Mouse (Mus musculus) bone marrow macrophage, adult 2 months (primary cell): Measurements from ENCODE around the gene Tnfrsf19.

Experiments used
- CTCF ChIP-seq: IDR thresholded peaks from 2 replicates; pipeline ENCODE4 v1.5.1; 2012; ENCODE audit warnings: low read depth, mild to moderate bottlenecking, low read length, moderate library complexity
- POLR2A ChIP-seq: IDR thresholded peaks from 2 replicates; pipeline ENCODE4 v1.6.1; 2012; ENCODE audit warnings: mild to moderate bottlenecking, low read depth, low read length, borderline replicate concordance

DNA sequence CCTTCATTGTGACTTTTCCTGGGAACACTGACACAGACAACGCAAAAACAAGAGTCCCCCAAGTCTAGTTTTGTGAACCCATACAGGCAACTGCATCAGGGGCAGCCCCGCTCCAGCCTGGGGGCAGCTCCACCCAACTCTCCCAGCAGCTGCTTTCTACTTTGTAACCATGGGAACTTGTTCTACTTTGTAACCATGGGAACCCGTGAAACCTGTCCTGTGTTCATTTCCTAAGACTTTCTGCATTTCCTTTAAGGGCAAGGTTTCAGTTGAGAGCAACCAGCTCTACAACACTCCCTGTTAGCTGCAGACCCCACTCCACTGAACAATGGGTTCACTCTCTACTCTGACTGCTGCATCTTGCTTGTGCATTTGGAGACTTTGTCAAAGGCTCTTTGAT is 15.4 kb upstream of the Tnfrsf19 start:
- TF ChIP-seq CTCF, result no peak
- TF ChIP-seq POLR2A, result no peak
